In the genomic region with DNA sequence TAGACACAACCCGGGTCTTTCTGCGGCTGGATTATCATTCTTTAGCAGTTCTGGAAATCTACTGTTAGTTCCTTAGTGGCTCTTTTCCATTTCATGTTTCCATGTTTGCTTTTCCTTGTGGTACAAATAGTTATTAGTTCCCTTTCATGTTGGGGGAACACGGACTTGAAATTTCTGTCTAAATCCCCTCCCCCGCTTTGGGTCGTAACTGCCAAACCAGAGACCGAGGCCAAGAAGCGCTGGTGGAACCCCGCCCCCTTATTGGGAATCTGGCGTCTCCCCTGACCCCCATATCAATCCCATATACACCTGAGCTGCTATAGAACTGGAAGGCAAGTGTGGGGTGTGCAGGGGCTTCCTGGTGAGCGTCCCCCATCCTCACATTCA, we compare ENCODE assay signal across 8 mouse cellular contexts. TPM values are rescaled to one million over a fixed set of nuclear protein-coding genes. Genes with fewer than 3 reads are reported as not detected.
DNase-seq lines count a peak whose midpoint lies in the region; ATAC-seq and TF ChIP-seq lines count a peak whose summit lies in the region.

No protein-coding gene starts in this region.

- no peak for ATAC-seq in heart, embryonic 13.5 days (ENCODE audit: extremely low read depth, insufficient number of reproducible peaks, low FRiP score, low TSS enrichment)
- no peak for ATAC-seq in liver, embryonic 11.5 days (replicated peaks; ENCODE audit: low FRiP score)

- peaks cover 40% of the 10 kb centered on the region for H3K27me3 ChIP-seq in E14TG2a.4 (ENCODE audit: insufficient read depth, low read length)
- H3K27me3 ChIP-seq in heart, embryonic 13.5 days (replicated peaks) = no peaks in the 10 kb centered on the region
- H3K27me3 ChIP-seq in liver, embryonic 11.5 days (replicated peaks; ENCODE audit: control insufficient read depth, insufficient read depth, low read length) = no peaks in the 10 kb centered on the region; the same call in 1 of the 2 replicates

- peaks cover 62% of the 10 kb centered on the region for H3K4me1 ChIP-seq in E14TG2a.4 (replicated peaks; ENCODE audit: low read depth, low read length)
- peaks cover 33% of the 10 kb centered on the region for H3K4me1 ChIP-seq in heart, embryonic 13.5 days
- H3K4me1 ChIP-seq in liver, embryonic 11.5 days (replicated peaks; ENCODE audit: control insufficient read depth, insufficient read depth, low read length) = peaks cover 35% of the 10 kb centered on the region

- peak overlapping the region; percentile 97 for H3K27ac ChIP-seq in heart, embryonic 13.5 days (replicated peaks)
- peak overlapping the region; percentile 2; the same call in 1 of the 2 replicates for H3K27ac ChIP-seq in liver, embryonic 11.5 days (ENCODE audit: low read depth, low read length)

- TF ChIP-seq CTCF in E14TG2a.4 (conservative IDR thresholded peaks at IDR 0.05; ENCODE audit: low read length) = no peak

- peak; percentile 56 for DNase-seq in adrenal gland, adult 2 months
- no peak for DNase-seq in adrenal gland, adult 8-10 months
- no peak for DNase-seq in liver, embryonic 11.5 days (ENCODE audit: low spot score)
- no peak for DNase-seq in thymus, postnatal 14 days
- DNase-seq in gastrocnemius, adult 18-20 months (ENCODE audit: low spot score) = no peak
- DNase-seq in layer of hippocampus, postnatal 10 days (ENCODE audit: low spot score in 2 of 2) = no peak

- H3K4me3 ChIP-seq in E14TG2a.4 (replicated peaks; ENCODE audit: low read length) = peak overlapping the region; percentile 84
- H3K4me3 ChIP-seq in heart, embryonic 13.5 days = peak overlapping the region; percentile 76
- peak overlapping the region; percentile 64 for H3K4me3 ChIP-seq in liver, embryonic 11.5 days (ENCODE audit: low read depth, low read length)

- H3K36me3 ChIP-seq in E14TG2a.4 (ENCODE audit: insufficient read depth, low read length) = no peaks in the 10 kb centered on the region
- peaks cover 12% of the 10 kb centered on the region for H3K36me3 ChIP-seq in heart, embryonic 13.5 days
- no peaks in the 10 kb centered on the region for H3K36me3 ChIP-seq in liver, embryonic 11.5 days (ENCODE audit: control insufficient read depth, insufficient read depth, low read length)

- no peaks in the 10 kb centered on the region for H3K9me3 ChIP-seq in E14TG2a.4 (ENCODE audit: low read length)
- H3K9me3 ChIP-seq in heart, embryonic 13.5 days = no peaks in the 10 kb centered on the region
- no peaks in the 10 kb centered on the region for H3K9me3 ChIP-seq in liver, embryonic 11.5 days (ENCODE audit: control insufficient read depth, low read length)

- 3% methylated on average over 10 of the region's 10 CpGs for WGBS in heart, embryonic 13.5 days
- WGBS in liver, embryonic 11.5 days = 1% methylated on average over 10 of the region's 10 CpGs

- peak overlapping the region; percentile 97 for H3K4me2 ChIP-seq in heart, embryonic 13.5 days
- H3K4me2 ChIP-seq in liver, embryonic 11.5 days = peak overlapping the region; percentile 99

- peak overlapping the region; percentile 87 for H3K9ac ChIP-seq in heart, embryonic 13.5 days
- peak overlapping the region; percentile 70 for H3K9ac ChIP-seq in liver, embryonic 11.5 days (ENCODE audit: low read depth, low read length)

RNA-seq across cellular contexts. Expression of a gene that starts 0.8 kb away (rescaled TPM):
- total RNA-seq in adrenal gland, adult 2 months (2021) = 100 to 1,000 TPM in 1 of 2 experiments, 10 to 100 TPM in 1; 84.0 to 102 TPM
- 117 and 121 TPM in 2 replicates for polyA plus RNA-seq in adrenal gland, adult 2 months (2012; rRNA removed)
- 10 to 100 TPM; 59.9 to 98.9 (median 77.9) TPM for total RNA-seq in adrenal gland, adult 8-10 months (2022)
- polyA plus RNA-seq in heart, embryonic 13.5 days (2015; fragmentation: Nextera tagmentation; extraction: Ambion mirVana) = 1.9 and 2.1 TPM in 2 replicates
- 1.5 and 2.1 TPM in 2 replicates for polyA plus RNA-seq in liver, embryonic 11.5 days (2014; fragmentation: Nextera tagmentation; extraction: Ambion mirVana)
- 10 to 100 TPM; 26.4 to 28.3 TPM for total RNA-seq in gastrocnemius, adult 18-20 months (2021)
- total RNA-seq in layer of hippocampus, postnatal 10 days (2021) = 1 to 10 TPM; 6.6 to 8.7 TPM

RNA-seq across cellular contexts. Expression of a gene that starts 7.2 kb away (rescaled TPM):
- total RNA-seq in adrenal gland, adult 2 months (2021) = 1 to 10 TPM; 1.7 to 1.8 TPM
- 0.58 TPM in 1 of 2 replicates, not detected in the other for polyA plus RNA-seq in adrenal gland, adult 2 months (2012; rRNA removed)
- total RNA-seq in adrenal gland, adult 8-10 months (2022) = 1 to 10 TPM in 2 of 4 experiments, under 1 TPM in 1, not detected in 1; 0.22 to 3.1 (median 1.3) TPM
- 0.75 TPM in 1 of 2 replicates, not detected in the other for polyA plus RNA-seq in heart, embryonic 13.5 days (2015; fragmentation: Nextera tagmentation; extraction: Ambion mirVana)
- not detected in 2 replicates for polyA plus RNA-seq in liver, embryonic 11.5 days (2014; fragmentation: Nextera tagmentation; extraction: Ambion mirVana)
- under 1 TPM in 1 of 2 experiments, not detected in 1; 0.59 TPM for total RNA-seq in gastrocnemius, adult 18-20 months (2021)
- 1 to 10 TPM in 1 of 2 experiments, not detected in 1; 3.5 TPM for total RNA-seq in layer of hippocampus, postnatal 10 days (2021)

RNA-seq across cellular contexts. Expression of a gene that starts 16.3 kb away (rescaled TPM):
- 10 to 100 TPM; 32.2 to 50.7 TPM for total RNA-seq in adrenal gland, adult 2 months (2021)
- polyA plus RNA-seq in adrenal gland, adult 2 months (2012; rRNA removed) = 33.2 and 45.2 TPM in 2 replicates
- 10 to 100 TPM; 25.7 to 39.9 (median 33.0) TPM for total RNA-seq in adrenal gland, adult 8-10 months (2022)
- polyA plus RNA-seq in heart, embryonic 13.5 days (2015; fragmentation: Nextera tagmentation; extraction: Ambion mirVana) = 30.3 and 32.0 TPM in 2 replicates
- polyA plus RNA-seq in liver, embryonic 11.5 days (2014; fragmentation: Nextera tagmentation; extraction: Ambion mirVana) = 34.3 and 37.8 TPM in 2 replicates
- 10 to 100 TPM; 45.2 to 51.6 TPM for total RNA-seq in gastrocnemius, adult 18-20 months (2021)
- total RNA-seq in layer of hippocampus, postnatal 10 days (2021) = 10 to 100 TPM; 28.8 to 33.6 TPM

RNA-seq across cellular contexts. Expression of a gene that starts 22.8 kb away (rescaled TPM):
- total RNA-seq in adrenal gland, adult 2 months (2021) = 10 to 100 TPM; 17.3 to 21.5 TPM
- 9.3 and 9.7 TPM in 2 replicates for polyA plus RNA-seq in adrenal gland, adult 2 months (2012; rRNA removed)
- total RNA-seq in adrenal gland, adult 8-10 months (2022) = 10 to 100 TPM; 20.3 to 33.2 (median 27.4) TPM
- 339 and 400 TPM in 2 replicates for polyA plus RNA-seq in heart, embryonic 13.5 days (2015; fragmentation: Nextera tagmentation; extraction: Ambion mirVana)
- 498 and 502 TPM in 2 replicates for polyA plus RNA-seq in liver, embryonic 11.5 days (2014; fragmentation: Nextera tagmentation; extraction: Ambion mirVana)
- 1 to 10 TPM; 2.2 to 2.7 TPM for total RNA-seq in gastrocnemius, adult 18-20 months (2021)
- total RNA-seq in layer of hippocampus, postnatal 10 days (2021) = 10 to 100 TPM in 1 of 2 experiments, 1 to 10 TPM in 1; 9.8 to 10.9 TPM

RNA-seq across cellular contexts. Expression of a gene that starts 22.8 kb away (rescaled TPM):
- 100 to 1,000 TPM in 1 of 2 experiments, 10 to 100 TPM in 1; 69.6 to 113 TPM for total RNA-seq in adrenal gland, adult 2 months (2021)
- 62.6 and 67.4 TPM in 2 replicates for polyA plus RNA-seq in adrenal gland, adult 2 months (2012; rRNA removed)
- total RNA-seq in adrenal gland, adult 8-10 months (2022) = 100 to 1,000 TPM; 108 to 136 (median 122) TPM
- 63.4 and 66.1 TPM in 2 replicates for polyA plus RNA-seq in heart, embryonic 13.5 days (2015; fragmentation: Nextera tagmentation; extraction: Ambion mirVana)
- 72.8 and 75.6 TPM in 2 replicates for polyA plus RNA-seq in liver, embryonic 11.5 days (2014; fragmentation: Nextera tagmentation; extraction: Ambion mirVana)
- 10 to 100 TPM; 14.7 to 19.1 TPM for total RNA-seq in gastrocnemius, adult 18-20 months (2021)
- total RNA-seq in layer of hippocampus, postnatal 10 days (2021) = 10 to 100 TPM; 14.7 to 15.1 TPM
